Mouse (Mus musculus) adrenal gland, postnatal 36 days (tissue): ENCODE results near the gene Perm1. TPM values are rescaled to one million over a fixed set of nuclear protein-coding genes. Genes with fewer than 3 reads are reported as not detected.

Source experiments
- DNase-seq, 2 experiments: peaks; one replicate each; pipeline ENCODE4 v3.0.0; 2021; ENCODE audit warnings: mixed read lengths in 1 of 2
- long read RNA-seq, 2 experiments: library from polyadenylated mRNA; stranded (forward); transcript quantifications; one replicate each; pipeline ENCODE4 v2.0.0; 2021; ENCODE audit warnings: borderline sequencing depth in 2 of 2
- total RNA-seq, 2 experiments: library from RNA; stranded (reverse); gene quantifications; 2 replicates each; pipeline ENCODE4 v1.2.3; 2021

The Perm1 gene
- total RNA-seq: 1 to 10 TPM; 1.8 to 2.9 TPM
- long read RNA-seq, experiment 1, partial matches to known transcripts: 3 of 6 reads
- long read RNA-seq, experiment 1, other reads (novel, unspliced or antisense): 0 of 6 reads
- long read RNA-seq, experiment 2: 0 reads

- peak; percentile 91 to 92 for DNase-seq
Observed at GRCm38 (mm10) chr4:156215649-156216048, at the start of gene Perm1. TSS of gene Perm1 (plus strand) at chr4:156215868.

GRCm38 (mm10) chr4:156166477-156166876 lies 49.2 kb upstream of the Perm1 start:
- no peak for DNase-seq

DNA sequence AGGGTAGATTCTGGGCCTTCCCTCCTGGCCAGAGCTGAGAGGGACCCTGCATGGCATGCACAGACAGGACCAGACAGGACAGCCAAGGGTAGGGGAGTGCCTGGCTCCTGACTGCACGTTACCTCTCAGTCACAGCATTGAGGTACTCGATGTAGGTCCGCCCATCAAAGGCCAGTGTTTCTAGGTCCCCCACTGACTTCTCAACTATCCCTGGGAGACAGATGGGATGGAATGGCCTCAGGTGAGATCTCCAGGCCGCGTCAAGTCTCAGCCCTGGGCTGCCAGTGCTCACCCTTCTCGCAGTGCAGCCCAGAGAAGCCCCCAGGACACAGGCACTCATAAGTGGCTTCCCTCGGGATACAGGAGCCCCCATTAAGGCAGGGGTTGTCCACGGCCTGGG lies 47.1 kb upstream of the Perm1 start:
- DNase-seq: no peak

- DNase-seq: no peak
Observed at GRCm38 (mm10) chr4:156169129-156169528, 46.5 kb upstream of the Perm1 start.

DNA sequence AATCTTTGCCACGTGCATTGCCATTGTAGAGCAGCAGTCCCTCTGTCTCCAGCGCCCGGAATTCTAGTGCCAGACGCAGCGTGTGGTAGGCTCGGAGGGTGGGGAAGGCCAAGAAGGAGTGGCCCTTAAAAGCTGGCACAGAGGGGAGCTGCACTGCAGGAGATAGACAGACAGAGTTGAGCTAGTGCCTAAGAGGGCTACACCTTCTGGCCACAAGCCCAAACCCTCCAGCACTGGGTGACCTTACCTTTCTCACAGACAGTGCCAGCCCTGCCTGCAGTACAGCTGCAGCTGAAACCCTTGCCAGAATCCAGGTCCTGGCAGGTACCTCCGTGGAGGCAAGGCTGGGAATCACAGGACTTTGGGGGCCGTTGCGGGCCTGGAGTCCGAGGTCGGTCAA lies 43.8 kb upstream of the Perm1 start:
- no peak for DNase-seq

DNA sequence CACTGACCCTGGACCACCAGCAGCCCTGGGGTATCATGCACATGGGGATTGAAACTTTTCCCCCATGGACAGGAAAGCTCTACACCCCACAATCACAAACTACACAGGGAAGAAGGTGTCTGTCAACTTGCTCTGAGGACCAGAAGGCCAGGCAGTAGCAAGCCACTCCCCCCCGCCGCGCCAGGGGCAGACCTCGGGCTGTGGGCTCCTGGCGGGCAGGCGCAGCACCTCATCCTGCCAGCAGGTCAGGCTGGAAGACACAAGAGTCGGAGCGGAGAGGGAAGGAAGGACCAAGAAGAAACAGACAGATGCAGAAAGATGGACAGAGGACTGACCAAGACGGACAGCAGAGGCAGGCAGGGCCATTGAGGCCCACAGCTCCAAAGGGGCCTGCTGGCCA lies 38.0 kb upstream of the Perm1 start:
- no peak for DNase-seq

GRCm38 (mm10) chr4:156183747-156184146 lies 31.9 kb upstream of the Perm1 start:
- no peak for DNase-seq

DNA sequence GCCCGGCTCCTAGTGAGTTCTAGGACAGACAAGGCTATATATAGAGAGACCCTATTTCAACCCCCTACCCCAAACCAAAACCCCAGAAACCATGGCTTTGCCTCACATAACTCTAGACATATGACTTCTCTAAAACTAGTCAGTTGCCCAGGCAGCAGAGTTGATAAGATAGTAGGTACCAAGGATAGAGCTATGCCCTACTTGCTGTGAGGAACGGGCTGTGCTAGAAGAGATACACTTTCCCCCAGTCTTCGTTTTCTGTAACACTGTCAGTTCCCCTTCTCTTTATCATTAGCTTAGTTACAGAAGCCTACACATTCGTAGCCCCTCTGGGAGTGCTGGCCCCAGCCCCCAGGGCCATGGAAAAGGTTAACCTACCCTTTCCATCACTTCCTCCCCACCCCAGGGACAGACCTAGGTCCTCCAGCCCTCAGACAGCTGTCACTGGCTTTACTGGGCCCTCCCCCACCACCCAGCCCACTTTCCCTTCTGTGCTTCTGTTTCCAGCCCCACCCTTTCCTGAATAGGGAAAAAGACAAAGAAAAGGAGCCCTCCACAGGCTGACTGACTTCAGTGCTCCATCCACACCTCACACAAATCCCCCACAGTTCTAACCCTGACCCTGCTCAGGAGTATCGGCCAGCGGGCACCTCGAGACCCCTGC lies 31.2 kb upstream of the Perm1 start:
- DNase-seq: no peak

DNA sequence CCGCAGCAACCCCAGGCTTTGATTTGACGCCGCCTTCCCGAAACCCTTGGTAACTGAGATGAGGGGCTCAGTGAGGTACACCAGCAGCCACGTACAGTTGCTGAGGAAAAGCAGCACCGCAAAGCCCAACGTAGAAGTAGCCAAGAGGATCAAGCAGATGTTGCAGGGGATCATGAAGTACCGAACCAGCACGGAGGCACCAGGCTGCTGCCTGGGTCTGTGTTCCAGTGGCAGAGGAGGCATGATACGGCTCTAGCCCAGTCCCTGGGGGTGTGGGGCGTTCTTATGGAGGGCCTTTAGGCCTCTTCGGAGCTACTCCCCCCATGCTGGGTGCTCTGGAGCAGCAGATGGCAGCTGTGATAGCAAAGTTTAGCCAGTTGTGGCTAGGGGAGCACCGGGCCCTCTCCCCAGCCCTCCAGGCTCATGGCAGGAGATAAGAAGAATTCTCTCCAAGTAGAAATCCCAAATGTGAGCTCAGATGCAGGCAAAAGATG lies 30.2 kb upstream of the Perm1 start:
- no peak for DNase-seq

- peak; percentile 8 to 43 for DNase-seq
Observed at GRCm38 (mm10) chr4:156185950-156186850, 29.5 kb upstream of the Perm1 start.

DNA sequence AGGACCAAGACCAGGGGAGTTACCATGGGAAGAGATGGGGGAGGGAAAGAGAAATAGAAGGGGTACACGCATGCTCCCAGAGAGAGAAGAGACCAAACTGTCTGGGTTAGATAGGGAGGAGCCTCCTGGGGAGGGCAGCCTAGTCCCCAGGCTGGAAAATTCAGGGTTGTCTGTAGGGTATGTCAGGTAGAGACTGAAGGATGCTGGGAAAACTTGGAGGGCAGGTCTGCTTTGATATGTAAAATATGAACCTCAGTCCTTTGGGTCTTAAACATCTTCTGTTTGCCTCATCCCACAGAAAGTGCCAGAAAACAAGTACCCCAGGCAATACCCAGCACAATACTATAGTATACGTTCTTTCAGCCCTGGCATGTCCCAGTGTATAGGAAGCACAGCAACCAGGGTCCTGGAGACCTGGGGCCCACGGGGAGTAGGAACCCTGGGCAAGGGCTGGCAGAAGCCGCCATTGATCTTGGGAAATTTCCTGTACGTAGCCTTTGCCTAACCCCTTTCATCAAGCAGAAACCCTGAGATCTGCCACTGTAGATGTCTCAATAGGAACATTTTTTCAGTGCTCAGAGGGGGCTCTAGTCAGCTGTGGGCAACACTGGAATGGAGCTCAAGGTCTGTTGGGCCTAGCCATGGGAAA lies 27.4 kb upstream of the Perm1 start:
- no peak for DNase-seq

DNA sequence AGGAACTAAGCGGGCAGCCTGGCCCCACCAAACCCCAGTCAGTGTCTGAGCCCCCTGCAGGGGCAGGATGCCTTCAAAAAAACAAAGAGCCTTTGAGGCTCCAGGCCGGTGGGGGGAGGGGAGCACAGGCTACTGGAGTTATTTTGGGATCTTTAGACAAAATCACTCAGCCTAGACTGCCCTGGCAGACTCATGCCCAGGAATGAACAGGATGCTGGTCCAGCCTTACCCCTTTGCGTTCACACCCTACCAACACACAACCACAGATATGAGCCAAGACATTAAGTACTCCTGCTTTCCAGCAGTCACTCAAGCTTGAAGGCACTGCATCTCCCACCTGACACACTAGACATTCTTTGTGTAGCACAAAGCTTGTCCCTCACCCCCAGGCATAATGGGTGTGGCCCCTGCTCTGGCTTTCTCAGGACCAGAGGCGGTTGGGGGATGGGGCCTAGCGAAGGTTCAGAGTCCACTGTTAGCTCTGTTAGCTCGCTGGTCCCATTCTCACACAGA lies 26.8 kb upstream of the Perm1 start:
- no peak for DNase-seq

- peak in 1 of 2 experiments; percentile 18 for DNase-seq
Observed at GRCm38 (mm10) chr4:156192421-156193199, 23.1 kb upstream of the Perm1 start.

GRCm38 (mm10) chr4:156193200-156193590 lies 22.5 kb upstream of the Perm1 start:
- DNase-seq: no peak

DNA sequence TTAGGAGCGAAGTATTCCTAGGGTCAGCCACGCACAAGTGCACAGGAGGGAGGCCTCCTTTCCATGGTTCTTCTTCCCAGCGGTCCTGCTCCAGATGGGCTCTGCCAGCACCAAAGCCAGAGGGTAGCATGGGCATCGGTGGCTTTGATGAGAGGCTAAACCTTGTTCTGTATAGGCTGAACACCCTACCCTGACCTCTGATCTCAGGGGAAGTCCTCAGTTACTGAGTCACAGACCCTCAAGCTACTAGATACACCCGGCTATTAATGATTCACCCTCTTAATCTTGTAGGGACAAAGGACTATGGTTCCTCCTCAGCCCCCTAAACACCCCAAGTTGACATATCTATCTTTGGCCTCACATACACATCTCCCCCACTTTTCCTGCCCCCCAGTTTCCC lies 21.8 kb upstream of the Perm1 start:
- no peak for DNase-seq

GRCm38 (mm10) chr4:156194346-156194745 lies 21.3 kb upstream of the Perm1 start:
- DNase-seq: no peak

DNA sequence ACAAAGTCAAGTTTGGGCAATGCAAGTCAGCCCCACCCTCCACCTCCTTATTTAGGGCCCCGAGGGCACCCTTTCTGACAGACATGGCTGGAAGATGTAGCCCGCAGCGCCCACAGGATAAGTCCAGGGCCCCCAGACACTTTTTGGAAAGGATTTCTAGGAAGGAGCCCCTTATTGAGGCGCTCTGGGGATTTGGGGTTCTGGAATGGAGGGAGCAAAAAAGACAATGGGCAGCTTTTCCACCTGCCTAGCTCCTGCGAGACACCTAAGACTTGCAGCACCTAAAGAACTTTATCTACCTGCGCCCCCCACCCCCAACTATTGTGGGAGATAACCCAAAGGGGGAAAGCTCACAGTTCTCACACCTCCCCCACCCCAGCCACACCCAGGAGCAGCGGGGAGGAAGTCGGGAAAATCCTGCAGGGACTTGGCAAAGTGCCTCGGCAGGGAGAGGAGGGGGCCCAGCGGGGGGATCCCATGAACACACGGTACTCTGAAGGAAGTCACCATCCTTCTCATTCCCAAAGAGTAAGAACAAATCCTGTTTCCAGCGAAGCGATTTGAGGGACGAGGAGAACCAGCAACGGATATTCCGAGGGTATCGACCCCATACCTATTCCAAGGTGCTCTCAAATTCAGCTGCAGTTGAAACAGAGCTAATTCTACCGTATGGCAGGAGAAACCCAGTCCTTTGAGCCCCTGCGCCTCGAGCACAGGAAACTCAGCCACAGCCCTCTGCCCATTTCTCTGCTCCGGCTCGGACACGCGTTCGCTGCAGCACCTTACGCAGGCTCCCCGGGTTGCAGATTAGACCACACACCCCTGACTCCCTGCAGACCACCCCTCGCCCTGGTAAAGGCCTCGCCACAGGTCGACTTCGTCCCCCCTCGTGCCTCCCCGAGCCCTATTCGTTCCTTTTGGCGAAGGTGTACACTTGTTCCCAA lies 19.5 kb upstream of the Perm1 start:
- DNase-seq: peak; percentile 49 to 68

DNA sequence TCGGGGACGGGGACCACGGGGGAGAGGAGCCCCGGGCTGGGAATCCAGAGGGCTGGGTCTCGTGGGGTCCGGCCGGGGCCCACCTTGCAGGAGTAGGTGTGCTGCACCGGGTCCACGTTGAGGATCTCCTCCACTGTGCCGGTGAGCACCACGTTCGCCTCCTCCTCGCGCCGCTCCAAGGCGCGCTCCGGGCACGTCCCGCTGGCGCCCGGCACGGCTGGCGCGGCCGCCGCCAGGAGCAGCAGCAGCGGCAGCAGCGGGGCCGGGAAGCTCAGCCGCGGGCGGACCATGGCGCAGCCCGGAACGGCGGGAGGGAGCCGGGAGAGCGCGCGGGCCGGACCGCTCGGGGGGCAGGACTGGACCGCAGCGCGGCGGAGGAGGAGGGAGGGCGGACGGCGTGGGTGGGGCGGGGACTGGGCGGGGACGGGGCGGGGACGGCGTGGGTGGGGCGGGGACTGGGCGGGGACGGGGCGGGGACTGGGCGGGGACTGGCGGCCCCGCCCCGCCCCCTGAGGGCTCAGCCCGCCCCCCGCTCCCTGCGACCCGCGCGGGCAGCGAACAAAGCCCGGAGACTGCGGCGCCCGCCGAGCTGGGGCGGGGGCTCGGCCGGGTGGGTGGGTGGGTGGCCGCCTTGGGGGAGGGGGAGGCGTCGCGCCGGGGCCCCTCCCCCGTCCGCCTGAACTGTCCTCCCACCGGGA lies 18.4 kb upstream of the Perm1 start, which contains the start of gene Agrn:
Gene Agrn (minus strand): TSS at position 358 of the 698 bp plus-strand sequence.
- DNase-seq: peak; percentile 84 to 88

GRCm38 (mm10) chr4:156197829-156198205 lies 17.9 kb upstream of the Perm1 start:
- peak; percentile 94 to 97 for DNase-seq
